Mouse (Mus musculus) olfactory bulb, adult 2 months (tissue): ENCODE results near the gene Nanos1.

Source experiments
- CTCF ChIP-seq: fragments of 200-500 bp; IDR thresholded peaks from 2 replicates; pipeline ENCODE4 v1.5.1; 2012; ENCODE audit warnings: low read depth, mild to moderate bottlenecking, low read length, moderate library complexity; ENCODE audit not compliant: insufficient read depth
- POLR2A ChIP-seq: fragments of 200-500 bp; IDR thresholded peaks from 2 replicates; pipeline ENCODE4 v1.6.1; 2012; ENCODE audit warnings: mild to moderate bottlenecking, low read depth, low read length, moderate library complexity; ENCODE audit not compliant: insufficient read depth

DNA sequence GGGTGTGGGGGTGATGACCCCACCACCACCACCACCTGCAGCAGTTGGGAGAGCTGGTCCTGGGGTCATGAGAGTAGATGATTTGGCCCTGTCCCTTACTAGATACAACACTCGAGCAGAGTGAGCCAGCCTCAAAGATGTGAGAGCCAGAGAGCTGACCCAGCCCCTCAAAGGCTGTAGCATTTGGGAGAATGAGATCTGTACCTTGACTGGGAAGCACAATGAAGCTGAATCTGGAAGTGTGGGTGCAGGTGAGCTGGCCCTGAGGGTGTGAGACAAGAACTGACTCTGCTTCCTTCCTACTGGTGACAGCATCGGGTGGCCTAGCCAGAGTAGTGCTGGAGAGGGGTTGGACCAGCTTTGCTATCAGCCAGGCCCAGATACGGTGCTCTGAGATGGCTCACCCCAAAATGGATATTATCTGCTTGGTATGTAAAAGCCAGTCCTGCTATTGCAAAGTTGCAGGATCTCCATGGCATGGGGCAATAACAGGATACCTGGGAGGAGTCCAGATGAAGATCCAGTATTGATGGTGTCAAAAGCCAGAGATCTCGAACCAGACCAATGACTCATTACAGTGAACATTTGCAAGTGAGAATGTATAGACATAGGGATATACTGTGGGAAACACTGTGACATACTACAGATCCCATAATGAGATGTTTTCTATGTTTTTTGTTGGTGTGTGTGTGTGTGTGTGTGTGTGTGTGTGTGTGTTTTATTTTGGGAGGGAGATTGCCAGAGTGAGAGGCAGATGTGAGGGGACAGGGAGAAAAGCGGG lies 11.8 kb upstream of the Nanos1 start:
- no peak for TF ChIP-seq CTCF
- TF ChIP-seq POLR2A: no peak
